Mouse (Mus musculus) telencephalon, adult 2 months (tissue): Measurements from ENCODE around the gene Gys2.
"Not testable (repeated sequence)": the region's sequence is repeated elsewhere in the genome, so short reads cannot be mapped to it uniquely, and the experiment has no call there.

ENCODE experiments used
- DNase-seq: peaks from one replicate; pipeline ENCODE4 v3.0.0-alpha.2; 2011; ENCODE audit warnings: low read depth, low spot score

Gene Gys2

GRCm38 (mm10) chr6:142472801-142473203, at the start of gene Gys2:
Gys2 (minus strand) TSS chr6:142473109.
- no peak for DNase-seq

- DNase-seq, result no peak
Observed at GRCm38 (mm10) chr6:142521591-142522110, 48.7 kb upstream of the Gys2 start.

GRCm38 (mm10) chr6:142519110-142519509, 46.2 kb upstream of the Gys2 start:
- no peak for DNase-seq

- not testable (repeated sequence) for DNase-seq
Observed at GRCm38 (mm10) chr6:142515379-142515778, 42.5 kb upstream of the Gys2 start.

- DNase-seq, result peak; percentile 64
Observed at GRCm38 (mm10) chr6:142514912-142515311, 42.0 kb upstream of the Gys2 start.

GRCm38 (mm10) chr6:142512902-142513301, 40.0 kb upstream of the Gys2 start:
- DNase-seq, result no peak

- no peak for DNase-seq
Observed at GRCm38 (mm10) chr6:142511516-142512135, 38.7 kb upstream of the Gys2 start.

- no peak for DNase-seq
Observed at GRCm38 (mm10) chr6:142508663-142509062, 35.8 kb upstream of the Gys2 start.

GRCm38 (mm10) chr6:142507785-142508162, 34.9 kb upstream of the Gys2 start, which contains the start of gene Ldhb:
Ldhb (minus strand) TSS chr6:142507957.
- peak; percentile 94 for DNase-seq

- DNase-seq, result no peak
Observed at GRCm38 (mm10) chr6:142507033-142507784, 34.3 kb upstream of the Gys2 start.

GRCm38 (mm10) chr6:142506338-142507032, 33.6 kb upstream of the Gys2 start:
- no peak for DNase-seq

- no peak for DNase-seq
Observed at GRCm38 (mm10) chr6:142503601-142504000, 30.7 kb upstream of the Gys2 start.

- no peak for DNase-seq
Observed at GRCm38 (mm10) chr6:142502519-142503125, 29.7 kb upstream of the Gys2 start.

- not testable (repeated sequence) for DNase-seq
Observed at GRCm38 (mm10) chr6:142490114-142490513, 17.2 kb upstream of the Gys2 start.

GRCm38 (mm10) chr6:142487638-142488037, 14.7 kb upstream of the Gys2 start:
- no peak for DNase-seq

GRCm38 (mm10) chr6:142485478-142486123, 12.7 kb upstream of the Gys2 start:
- DNase-seq, result no peak

GRCm38 (mm10) chr6:142477239-142477638, 4.3 kb upstream of the Gys2 start:
- no peak for DNase-seq

- no peak for DNase-seq
Observed at GRCm38 (mm10) chr6:142471141-142471540, 1.8 kb downstream of the Gys2 start.

- DNase-seq, result no peak
Observed at GRCm38 (mm10) chr6:142469602-142470001, 3.3 kb downstream of the Gys2 start.

GRCm38 (mm10) chr6:142462194-142462593, 10.7 kb downstream of the Gys2 start:
- no peak for DNase-seq

- no peak for DNase-seq
Observed at GRCm38 (mm10) chr6:142459017-142459678, 13.8 kb downstream of the Gys2 start.
